Mouse (Mus musculus): Measurements from ENCODE around the gene 0610037L13Rik. TPM values are rescaled to one million over a fixed set of nuclear protein-coding genes. Genes with fewer than 3 reads are reported as not detected.
A peak's percentile ranks its signal among the peaks of the same experiment; 100 is the strongest.

The 0610037L13Rik gene
- total and polyA plus RNA-seq, 2 experiments from 2014 or later = 40.5 to 94.7 TPM

GRCm38 (mm10) chr4:107933239-107933638 lies 43.6 kb downstream of the 0610037L13Rik start:
- ATAC-seq (ENCODE audit: low FRiP score) (no peak), DNase-seq (ENCODE audit: low spot score) (no peak)
- H3K27ac ChIP-seq (ENCODE audit: low read depth, low read length) = no peak overlapping the region
- H3K36me3 ChIP-seq (ENCODE audit: insufficient read depth, low read length) = no peaks in the 10 kb centered on the region
- H3K4me1 ChIP-seq (ENCODE audit: insufficient read depth, low read length) = no peaks in the 10 kb centered on the region
- 82% methylated on average over 8 of the region's 8 CpGs for WGBS
- no peak overlapping the region for H3K4me3 ChIP-seq (ENCODE audit: low read depth, low read length)
- no peaks in the 10 kb centered on the region for H3K9me3 ChIP-seq (ENCODE audit: low read length)
- H3K4me2 ChIP-seq (ENCODE audit: low read depth, low read length, poor library complexity, severe bottlenecking) = no peak overlapping the region
- TF ChIP-seq CTCF (IDR thresholded peaks at IDR 0.05) = no peak
- H3K27me3 ChIP-seq (ENCODE audit: insufficient read depth, low read length) = no peaks in the 10 kb centered on the region
- no peak overlapping the region for H3K9ac ChIP-seq (replicated peaks; ENCODE audit: low read length, poor library complexity, severe bottlenecking)

GRCm38 (mm10) chr4:107935254-107935653 lies 45.6 kb downstream of the 0610037L13Rik start:
- H3K9me3 ChIP-seq (ENCODE audit: low read length) = no peaks in the 10 kb centered on the region
- 51% methylated on average over 3 of the region's 3 CpGs for WGBS
- no peak overlapping the region for H3K9ac ChIP-seq (replicated peaks; ENCODE audit: low read length, poor library complexity, severe bottlenecking)
- H3K4me3 ChIP-seq (ENCODE audit: low read depth, low read length) = no peak overlapping the region
- H3K27me3 ChIP-seq (ENCODE audit: insufficient read depth, low read length) = no peaks in the 10 kb centered on the region
- no peaks in the 10 kb centered on the region for H3K36me3 ChIP-seq (ENCODE audit: insufficient read depth, low read length)
- no peaks in the 10 kb centered on the region for H3K4me1 ChIP-seq (ENCODE audit: insufficient read depth, low read length)
- DNase-seq (ENCODE audit: low spot score) (no peak), ATAC-seq (ENCODE audit: low FRiP score) (no peak)
- no peak overlapping the region for H3K27ac ChIP-seq (ENCODE audit: low read depth, low read length)
- TF ChIP-seq CTCF (IDR thresholded peaks at IDR 0.05) = no peak
- H3K4me2 ChIP-seq (ENCODE audit: low read depth, low read length, poor library complexity, severe bottlenecking) = no peak overlapping the region

GRCm38 (mm10) chr4:107937338-107937737 lies 47.7 kb downstream of the 0610037L13Rik start:
- 24% methylated on average over 6 of the region's 6 CpGs for WGBS
- H3K4me2 ChIP-seq (ENCODE audit: low read depth, low read length, poor library complexity, severe bottlenecking) = no peak overlapping the region
- H3K27me3 ChIP-seq (ENCODE audit: insufficient read depth, low read length) = no peaks in the 10 kb centered on the region
- H3K36me3 ChIP-seq (ENCODE audit: insufficient read depth, low read length) = no peaks in the 10 kb centered on the region
- no peak overlapping the region for H3K9ac ChIP-seq (replicated peaks; ENCODE audit: low read length, poor library complexity, severe bottlenecking)
- H3K27ac ChIP-seq (ENCODE audit: low read depth, low read length) = no peak overlapping the region
- DNase-seq (ENCODE audit: low spot score) = peak; percentile 84
- no peak for ATAC-seq (ENCODE audit: low FRiP score)
- H3K4me1 ChIP-seq (ENCODE audit: insufficient read depth, low read length) = no peaks in the 10 kb centered on the region
- TF ChIP-seq CTCF (IDR thresholded peaks at IDR 0.05) = peak; percentile 73
- no peaks in the 10 kb centered on the region for H3K9me3 ChIP-seq (ENCODE audit: low read length)
- H3K4me3 ChIP-seq (ENCODE audit: low read depth, low read length) = no peak overlapping the region

- Histone ChIP-seq H3K36me3 (ENCODE audit: insufficient read depth, low read length) (no peaks in the 10 kb centered on the region), H3K4me3 (ENCODE audit: low read depth, low read length) (no peak overlapping the region), H3K4me2 (ENCODE audit: low read depth, low read length, poor library complexity, severe bottlenecking) (no peak overlapping the region), H3K27me3 (ENCODE audit: insufficient read depth, low read length) (no peaks in the 10 kb centered on the region), H3K27ac (ENCODE audit: low read depth, low read length) (no peak overlapping the region), H3K4me1 (ENCODE audit: insufficient read depth, low read length) (no peaks in the 10 kb centered on the region), H3K9me3 (ENCODE audit: low read length) (no peaks in the 10 kb centered on the region), H3K9ac (replicated peaks; ENCODE audit: low read length, poor library complexity, severe bottlenecking) (no peak overlapping the region)
- no peak for ATAC-seq (ENCODE audit: low FRiP score)
- WGBS = 77% methylated on average over 2 of the region's 2 CpGs
- TF ChIP-seq CTCF (IDR thresholded peaks at IDR 0.05) = no peak
- peak; percentile 33 for DNase-seq (ENCODE audit: low spot score)
Observed at GRCm38 (mm10) chr4:107938124-107938523, 48.5 kb downstream of the 0610037L13Rik start.

GRCm38 (mm10) chr4:107942741-107943140 lies 53.1 kb downstream of the 0610037L13Rik start:
- ATAC-seq (ENCODE audit: low FRiP score) = no peak
- no peak overlapping the region for H3K9ac ChIP-seq (replicated peaks; ENCODE audit: low read length, poor library complexity, severe bottlenecking)
- no peak overlapping the region for H3K4me3 ChIP-seq (ENCODE audit: low read depth, low read length)
- TF ChIP-seq CTCF (IDR thresholded peaks at IDR 0.05) = no peak
- 90% methylated on average over 7 of the region's 7 CpGs for WGBS
- H3K27ac ChIP-seq (ENCODE audit: low read depth, low read length) = no peak overlapping the region
- no peaks in the 10 kb centered on the region for H3K9me3 ChIP-seq (ENCODE audit: low read length)
- H3K27me3 ChIP-seq (ENCODE audit: insufficient read depth, low read length) = no peaks in the 10 kb centered on the region
- no peak for DNase-seq (ENCODE audit: low spot score)
- no peaks in the 10 kb centered on the region for H3K4me1 ChIP-seq (ENCODE audit: insufficient read depth, low read length)
- no peak overlapping the region for H3K4me2 ChIP-seq (ENCODE audit: low read depth, low read length, poor library complexity, severe bottlenecking)
- no peaks in the 10 kb centered on the region for H3K36me3 ChIP-seq (ENCODE audit: insufficient read depth, low read length)

- DNase-seq (ENCODE audit: low spot score) (peak; percentile 82), ATAC-seq (ENCODE audit: low FRiP score) (no peak)
- TF ChIP-seq CTCF (IDR thresholded peaks at IDR 0.05) = no peak
- Histone ChIP-seq H3K9me3 (ENCODE audit: low read length) (no peaks in the 10 kb centered on the region), H3K27ac (ENCODE audit: low read depth, low read length) (no peak overlapping the region), H3K27me3 (ENCODE audit: insufficient read depth, low read length) (no peaks in the 10 kb centered on the region), H3K9ac (replicated peaks; ENCODE audit: low read length, poor library complexity, severe bottlenecking) (no peak overlapping the region), H3K36me3 (ENCODE audit: insufficient read depth, low read length) (no peaks in the 10 kb centered on the region), H3K4me1 (ENCODE audit: insufficient read depth, low read length) (no peaks in the 10 kb centered on the region), H3K4me2 (ENCODE audit: low read depth, low read length, poor library complexity, severe bottlenecking) (no peak overlapping the region), H3K4me3 (ENCODE audit: low read depth, low read length) (no peak overlapping the region)
- 69% methylated on average over 2 of the region's 2 CpGs for WGBS
Observed at GRCm38 (mm10) chr4:107944141-107944540, 54.5 kb downstream of the 0610037L13Rik start.

Other genes starting within 250 kb of the 0610037L13Rik start
- 13.1 and 27.1 TPM in 2 replicates for gene Dmrtb1, start 205.6 kb upstream of the 0610037L13Rik start, total RNA-seq (2014; rRNA removed)
- 36.8 and 37.2 TPM in 2 replicates for gene Dmrtb1, start 205.6 kb upstream of the 0610037L13Rik start, polyA plus RNA-seq (2015; fragmentation: Nextera tagmentation; extraction: Ambion mirVana)
- gene Lrp8, start 87.6 kb upstream of the 0610037L13Rik start, total RNA-seq (2014; rRNA removed) = 74.1 and 78.5 TPM in 2 replicates
- gene Lrp8, start 87.6 kb upstream of the 0610037L13Rik start, polyA plus RNA-seq (2015; fragmentation: Nextera tagmentation; extraction: Ambion mirVana) = 31.9 and 35.2 TPM in 2 replicates
- 44.5 and 45.3 TPM in 2 replicates for gene Magoh, start 10.1 kb upstream of the 0610037L13Rik start, total RNA-seq (2014; rRNA removed)
- 117 and 124 TPM in 2 replicates for gene Magoh, start 10.1 kb upstream of the 0610037L13Rik start, polyA plus RNA-seq (2015; fragmentation: Nextera tagmentation; extraction: Ambion mirVana)
- 9.3 and 12.3 TPM in 2 replicates for gene Cpt2, start 33.8 kb downstream of the 0610037L13Rik start, total RNA-seq (2014; rRNA removed)
- 10.2 and 12.1 TPM in 2 replicates for gene Cpt2, start 33.8 kb downstream of the 0610037L13Rik start, polyA plus RNA-seq (2015; fragmentation: Nextera tagmentation; extraction: Ambion mirVana)
- not detected in 2 replicates for gene Slc1a7, start 78.5 kb downstream of the 0610037L13Rik start, total RNA-seq (2014; rRNA removed)
- gene Slc1a7, start 78.5 kb downstream of the 0610037L13Rik start, polyA plus RNA-seq (2015; fragmentation: Nextera tagmentation; extraction: Ambion mirVana) = 0.10 and 0.16 TPM in 2 replicates
- gene Podn, start 206.6 kb downstream of the 0610037L13Rik start, total RNA-seq (2014; rRNA removed) = 2.5 and 5.7 TPM in 2 replicates
- 0.82 and 1.5 TPM in 2 replicates for gene Podn, start 206.6 kb downstream of the 0610037L13Rik start, polyA plus RNA-seq (2015; fragmentation: Nextera tagmentation; extraction: Ambion mirVana)

All from midbrain, postnatal 0 days (tissue).